Mouse (Mus musculus) mammary gland, adult 2 months (tissue): ENCODE measurements around the gene Cwf19l2. TPM values are rescaled to one million over a fixed set of nuclear protein-coding genes. Genes with fewer than 3 reads are reported as not detected.

Experiments used
- polyA plus RNA-seq: library from polyadenylated mRNA; depleted of rRNA; stranded (reverse); fragments of >200 nt; gene quantifications from 2 replicates; pipeline ENCODE4 v1.2.3, GENCODE M21; 2012; ENCODE audit warnings: low replicate concordance; rRNA removed

The Cwf19l2 gene
- 0.32 and 0.88 TPM in 2 replicates for polyA plus RNA-seq

GRCm38 (mm10) chr9:3403251-3404208 lies at the start of gene Cwf19l2:
Gene Cwf19l2 (plus strand): TSS chr9:3403592.

Other genes starting within 250 kb of the Cwf19l2 start
- gene Alkbh8, start 68.5 kb upstream of the Cwf19l2 start, polyA plus RNA-seq = 0.70 and 1.7 TPM in 2 replicates
- 0.65 and 0.91 TPM in 2 replicates for gene Gucy1a2, start 129.2 kb downstream of the Cwf19l2 start, polyA plus RNA-seq